Mouse (Mus musculus) heart, postnatal 0 days (tissue): ENCODE results near the gene Cdk8. TPM values are rescaled to one million over a fixed set of nuclear protein-coding genes. Genes with fewer than 3 reads are reported as not detected.

Experiments
- ATAC-seq: fragments of 200-750 bp; cut with Nextera tagmentation; 2 replicates; pipeline ENCODE4 v1.8.0; 2017; ENCODE audit warnings: low read depth, moderate number of reproducible peaks, moderate library complexity; ENCODE audit not compliant: insufficient read depth
- DNase-seq: peaks from one replicate; pipeline ENCODE4 v3.0.0-alpha.2; 2016; ENCODE audit warnings: low spot score
- H3K27ac ChIP-seq: fragments of 300-500 bp; sonication (generic); 2 replicates; pipeline ENCODE4 v1.5.1; 2014; ENCODE audit warnings: low read depth, mild to moderate bottlenecking
- H3K27me3 ChIP-seq: fragments of 300-500 bp; sonication (generic); 2 replicates; pipeline ENCODE4 v1.6.1; 2014; ENCODE audit warnings: low read length, mixed read lengths; ENCODE audit not compliant: control insufficient read depth, insufficient read depth
- H3K36me3 ChIP-seq: fragments of 300-500 bp; sonication (generic); replicated peaks from 2 replicates; pipeline ENCODE4 v1.6.1; 2014; ENCODE audit warnings: low read length, mixed read lengths; ENCODE audit not compliant: control insufficient read depth, insufficient read depth
- H3K4me1 ChIP-seq: fragments of 300-500 bp; sonication (generic); 2 replicates; pipeline ENCODE4 v1.6.1; 2014; ENCODE audit warnings: antibody characterized with exemption; ENCODE audit not compliant: control insufficient read depth, insufficient read depth
- H3K4me2 ChIP-seq: fragments of 300-500 bp; sonication (generic); 2 replicates; pipeline ENCODE4 v1.6.1; 2014; ENCODE audit warnings: low read depth, mild to moderate bottlenecking, low read length, moderate library complexity
- H3K4me3 ChIP-seq: fragments of 300-500 bp; sonication (generic); 2 replicates; pipeline ENCODE4 v1.5.1; 2014; ENCODE audit warnings: low read depth, low read length
- H3K9ac ChIP-seq: fragments of 300-500 bp; sonication (generic); replicated peaks from 2 replicates; pipeline ENCODE4 v1.6.1; 2014; ENCODE audit warnings: low read depth, low read length, mixed read lengths
- H3K9me3 ChIP-seq: fragments of 300-500 bp; sonication (generic); replicated peaks from 2 replicates; pipeline ENCODE4 v1.6.1; 2016; ENCODE audit warnings: low read length; ENCODE audit not compliant: control insufficient read depth
- CTCF ChIP-seq: IDR thresholded peaks from 2 replicates; pipeline ENCODE4 v1.5.1; 2016; ENCODE audit warnings: antibody characterized with exemption, control low read depth, low read depth
- EP300 ChIP-seq: IDR thresholded peaks from 2 replicates; pipeline ENCODE4 v1.6.1; 2016; ENCODE audit warnings: antibody characterized with exemption, low read depth
- WGBS: fragments of 180-500 bp; shearing (Covaris S2); extraction: QIAGEN DNeasy Blood & Tissue Kit; methylation state at CpG from one replicate; pipeline ENCODE4 v1.1.7; 2014; 5-methylcytosine and 5-hydroxymethylcytosine counted together
- polyA plus RNA-seq: library from polyadenylated mRNA; unstranded; fragments of >200 nt; fragmentation: Nextera tagmentation; extraction: Ambion mirVana; gene quantifications from 2 replicates; pipeline ENCODE4 v1.2.1, GENCODE M21; 2015
- total RNA-seq: library from RNA; depleted of rRNA; stranded (reverse); fragments of >200 nt; gene quantifications from 2 replicates; pipeline ENCODE4 v1.2.3, GENCODE M21; 2014; ENCODE audit warnings: low replicate concordance

The Cdk8 gene
- total and polyA plus RNA-seq, 2 experiments from 2014 or later, result 6.2 to 23.6 TPM

DNA sequence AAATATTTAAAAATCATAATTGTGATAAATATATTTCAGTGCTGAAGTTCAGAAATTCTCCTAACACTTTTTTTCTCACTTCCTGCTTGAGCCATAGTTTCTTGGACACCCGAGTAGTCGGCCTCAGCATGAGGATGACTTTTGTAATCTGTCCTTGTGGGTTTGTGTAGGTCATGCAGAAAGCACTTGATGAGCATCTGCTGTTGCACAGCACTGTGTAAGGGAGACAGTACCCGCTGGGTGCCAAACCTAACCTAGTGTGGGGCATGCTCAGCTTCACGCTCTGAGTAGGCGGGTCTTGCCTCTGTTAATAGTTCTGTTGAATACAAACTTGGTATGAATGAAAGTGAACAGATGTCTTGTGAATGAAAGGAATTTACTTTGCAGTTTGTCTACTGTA lies 60.5 kb downstream of the Cdk8 start:
- Histone ChIP-seq H3K4me3 (no peak overlapping the region), H3K36me3 (peaks cover 37% of the 10 kb centered on the region)
- ATAC-seq, result no peak

DNA sequence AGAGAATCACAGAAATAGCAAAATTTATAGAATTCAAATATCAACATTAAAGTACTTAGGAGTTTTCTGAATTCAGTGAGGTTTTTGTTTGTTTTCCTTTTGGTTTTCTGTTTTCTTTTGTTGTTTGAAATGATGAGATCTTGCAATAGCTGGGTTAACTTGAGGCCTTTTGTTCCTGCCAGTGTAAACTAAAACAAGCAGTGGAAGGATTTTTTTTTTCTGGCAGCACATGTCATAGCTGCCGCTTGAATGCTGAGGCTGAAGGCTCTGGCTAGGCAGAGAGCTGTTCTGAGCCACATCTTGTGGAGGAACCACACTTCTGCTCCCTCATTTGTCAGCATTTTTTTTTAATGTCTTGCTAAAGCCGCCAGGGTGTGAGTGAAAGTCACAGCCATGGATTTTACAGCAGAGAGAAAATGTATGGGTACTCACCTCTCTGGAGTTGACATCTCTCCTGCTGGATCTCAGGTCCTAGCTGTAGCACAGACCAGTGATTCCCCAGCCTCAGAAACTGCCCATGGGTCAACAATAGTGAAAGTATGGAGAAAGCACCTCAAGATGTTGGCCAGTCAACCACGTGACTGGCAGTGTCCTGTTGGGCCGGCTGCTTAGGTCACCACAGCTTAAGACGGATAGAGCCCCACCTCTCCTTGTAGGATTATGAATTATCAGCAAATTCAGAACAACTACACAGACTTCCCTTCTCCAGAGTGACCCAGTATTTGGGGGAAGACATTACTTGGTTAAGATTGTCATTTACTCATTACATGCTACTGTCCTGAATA lies 62.1 kb downstream of the Cdk8 start:
- no peak for ATAC-seq
- Histone ChIP-seq H3K36me3 (peaks cover 36% of the 10 kb centered on the region), H3K27ac (no peak overlapping the region)

More for the DNA sequence above, 60.5 kb downstream of the Cdk8 start:
- Histone ChIP-seq H3K4me1 (no peaks in the 10 kb centered on the region), H3K9me3 (no peaks in the 10 kb centered on the region), H3K27me3 (no peaks in the 10 kb centered on the region), H3K27ac (no peak overlapping the region), H3K4me2 (no peak overlapping the region), H3K9ac (no peak overlapping the region)
- DNase-seq, result no peak
- no peak for TF ChIP-seq EP300
- TF ChIP-seq CTCF, result no peak
- 74% methylated on average over 5 of the region's 5 CpGs for WGBS

DNA sequence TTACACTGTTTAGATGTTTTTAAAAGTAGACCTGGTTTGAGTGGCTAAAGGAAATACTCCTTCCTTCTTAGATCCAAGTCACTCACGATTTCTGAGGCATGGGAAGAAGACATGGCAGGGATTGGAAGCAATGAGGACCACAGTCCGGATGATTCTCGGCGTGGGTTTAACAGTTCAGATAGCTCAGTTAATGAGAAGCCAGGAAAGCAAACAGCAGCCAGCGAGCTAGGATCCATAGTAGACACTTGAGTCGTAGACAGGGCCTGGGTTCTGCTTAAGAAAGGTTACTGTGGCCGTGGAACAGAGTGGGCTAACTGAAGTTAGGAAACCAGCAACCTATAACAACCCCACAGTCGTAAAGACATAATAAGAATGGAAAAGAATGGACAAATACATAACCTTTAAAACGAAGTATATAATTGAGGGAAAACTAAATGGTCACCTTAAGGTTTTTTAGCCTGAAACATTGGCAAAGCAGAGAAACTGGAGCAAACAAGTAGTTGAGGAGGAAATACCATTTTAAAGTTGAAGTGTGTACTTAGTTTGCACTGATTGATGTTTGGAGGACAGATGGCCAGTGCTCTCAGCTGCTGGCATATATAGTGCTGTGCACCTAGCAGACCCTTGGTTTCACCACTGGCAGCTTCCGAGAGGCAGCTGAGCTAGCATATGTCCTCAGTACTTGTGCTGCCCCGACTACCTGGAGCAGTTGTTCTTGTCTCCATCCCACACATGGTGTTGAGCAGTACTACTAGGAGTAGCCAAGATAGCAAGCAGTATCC lies 63.1 kb downstream of the Cdk8 start:
- Histone ChIP-seq H3K4me2 (no peak overlapping the region), H3K27ac (no peak overlapping the region), H3K9me3 (no peaks in the 10 kb centered on the region), H3K9ac (no peak overlapping the region), H3K36me3 (peaks cover 46% of the 10 kb centered on the region), H3K4me3 (no peak overlapping the region), H3K4me1 (no peaks in the 10 kb centered on the region), H3K27me3 (no peaks in the 10 kb centered on the region)
- 88% methylated on average over 11 of the region's 11 CpGs for WGBS
- no peak for DNase-seq
- TF ChIP-seq CTCF, result no peak
- TF ChIP-seq EP300, result no peak
- no peak for ATAC-seq

More for the DNA sequence above, 62.1 kb downstream of the Cdk8 start:
- 84% methylated on average over 5 of the region's 5 CpGs for WGBS
- H3K27me3 ChIP-seq, result no peaks in the 10 kb centered on the region
- no peaks in the 10 kb centered on the region for H3K4me1 ChIP-seq
- no peak overlapping the region for H3K9ac ChIP-seq
- H3K4me2 ChIP-seq, result no peak overlapping the region
- H3K4me3 ChIP-seq, result no peak overlapping the region
- no peaks in the 10 kb centered on the region for H3K9me3 ChIP-seq
- no peak for TF ChIP-seq CTCF
- TF ChIP-seq EP300, result no peak
- DNase-seq, result no peak

DNA sequence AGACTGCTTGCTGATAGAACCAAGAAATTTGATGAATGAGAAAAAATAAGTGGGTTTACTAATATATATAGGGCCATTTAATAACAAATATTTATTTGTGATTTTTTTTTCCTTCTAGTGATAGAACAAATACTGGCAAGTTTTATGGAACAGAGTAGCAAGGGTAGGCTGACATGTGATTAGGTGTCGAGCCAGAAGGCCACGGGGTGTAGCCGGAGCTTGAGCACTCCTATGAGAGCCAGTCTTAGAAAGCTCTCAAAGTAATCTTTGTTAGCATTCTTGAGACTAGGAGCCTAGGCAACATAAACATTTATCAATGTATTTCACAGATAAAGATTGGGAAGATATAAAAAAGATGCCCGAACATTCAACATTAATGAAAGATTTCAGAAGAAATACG lies 63.8 kb downstream of the Cdk8 start:
- Histone ChIP-seq H3K27me3 (no peaks in the 10 kb centered on the region), H3K9me3 (no peaks in the 10 kb centered on the region), H3K4me3 (no peak overlapping the region), H3K4me1 (no peaks in the 10 kb centered on the region), H3K4me2 (no peak overlapping the region), H3K36me3 (peaks cover 50% of the 10 kb centered on the region), H3K9ac (no peak overlapping the region), H3K27ac (no peak overlapping the region)
- ATAC-seq, result no peak
- TF ChIP-seq EP300, result no peak
- TF ChIP-seq CTCF, result no peak
- WGBS, result 92% methylated on average over 5 of the region's 5 CpGs
- DNase-seq, result no peak

DNA sequence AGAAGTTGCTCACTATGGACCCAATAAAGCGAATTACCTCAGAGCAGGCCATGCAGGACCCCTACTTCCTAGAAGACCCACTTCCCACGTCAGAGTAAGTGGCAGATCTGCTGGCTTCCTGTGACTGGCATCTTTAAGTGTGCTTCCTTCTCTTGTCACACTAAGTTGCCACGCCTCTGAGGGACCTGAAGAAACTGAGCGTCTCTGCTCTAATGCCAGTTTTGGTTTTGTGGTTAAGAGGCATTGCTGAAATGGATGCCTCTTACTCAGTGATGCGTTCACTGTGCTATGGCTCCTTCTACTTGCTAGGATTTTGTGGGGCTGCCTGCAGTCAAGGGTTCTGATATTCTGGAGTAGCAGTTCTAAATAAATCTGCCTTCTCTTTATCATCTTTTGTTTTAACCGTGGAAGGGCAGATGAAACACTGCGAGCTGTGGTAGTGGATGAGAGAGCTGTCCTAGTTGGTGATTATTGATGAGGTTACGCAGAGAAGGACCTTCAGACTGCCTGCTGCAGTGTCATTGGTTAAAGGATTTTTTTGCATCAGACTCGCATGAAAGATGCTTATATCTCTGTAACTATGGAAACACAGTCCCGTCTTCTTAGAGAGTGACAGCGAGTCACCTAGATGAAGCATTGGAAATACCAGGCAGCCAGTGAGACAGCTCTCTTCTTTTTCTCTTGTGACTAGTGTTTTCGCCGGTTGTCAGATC lies 67.9 kb downstream of the Cdk8 start:
- H3K36me3 ChIP-seq, result peaks cover 55% of the 10 kb centered on the region
- H3K9ac ChIP-seq, result no peak overlapping the region
- 81% methylated on average over 13 of the region's 13 CpGs for WGBS

More for the DNA sequence above, 67.9 kb downstream of the Cdk8 start:
- Histone ChIP-seq H3K4me2 (no peak overlapping the region), H3K27ac (no peak overlapping the region), H3K4me1 (no peaks in the 10 kb centered on the region), H3K4me3 (no peak overlapping the region), H3K9me3 (no peaks in the 10 kb centered on the region), H3K27me3 (no peaks in the 10 kb centered on the region)
- TF ChIP-seq EP300 (no peak), CTCF (no peak)
- DNase-seq, result no peak
- no peak for ATAC-seq
